Mouse (Mus musculus) heart, embryonic 14.5 days (tissue): ENCODE results near the gene Foxn2. TPM values are rescaled to one million over a fixed set of nuclear protein-coding genes. Genes with fewer than 3 reads are reported as not detected.

Experiments
- ATAC-seq: fragments of 200-750 bp; cut with Nextera tagmentation; 2 replicates; pipeline ENCODE4 v1.8.0; 2017; ENCODE audit warnings: low read depth, moderate TSS enrichment; ENCODE audit not compliant: insufficient number of reproducible peaks, insufficient read depth, low FRiP score
- H3K27ac ChIP-seq, 2 experiments: fragments of 200-500 bp in 1 of 2; fragments of 300-500 bp in 1 of 2; sonication (generic) in 1 of 2; replicated peaks in 1 of 2; 2 replicates each; pipeline ENCODE4 v1.5.1; 2012 to 2014; ENCODE audit warnings: low read depth in 2 of 2, low read length in 2 of 2, control low read depth in 1 of 2, mild to moderate bottlenecking in 1 of 2, mixed read lengths in 1 of 2; ENCODE audit not compliant: control insufficient read depth in 1 of 2, insufficient read depth in 1 of 2
- H3K27me3 ChIP-seq: fragments of 300-500 bp; sonication (generic); 2 replicates; pipeline ENCODE4 v1.6.1; 2014; ENCODE audit warnings: mild to moderate bottlenecking, low read length, control low read depth; ENCODE audit not compliant: control insufficient read depth, insufficient read depth
- H3K36me3 ChIP-seq: fragments of 300-500 bp; sonication (generic); 2 replicates; pipeline ENCODE4 v1.6.1; 2014; ENCODE audit warnings: mild to moderate bottlenecking, control low read depth, low read length, mixed read lengths; ENCODE audit not compliant: control insufficient read depth, insufficient read depth
- H3K4me1 ChIP-seq, 2 experiments: fragments of 200-500 bp in 1 of 2; fragments of 300-500 bp in 1 of 2; sonication (generic) in 1 of 2; 2 replicates each; pipeline ENCODE4 v1.6.1; 2012 to 2014; ENCODE audit warnings: low read length in 2 of 2, control low read depth in 1 of 2, mixed read lengths in 1 of 2; ENCODE audit not compliant: control insufficient read depth in 2 of 2, insufficient read depth in 2 of 2
- H3K4me2 ChIP-seq: fragments of 300-500 bp; sonication (generic); 2 replicates; pipeline ENCODE4 v1.6.1; 2014; ENCODE audit warnings: mild to moderate bottlenecking, low read length
- H3K4me3 ChIP-seq, 2 experiments: fragments of 200-500 bp in 1 of 2; fragments of 300-500 bp in 1 of 2; sonication (generic) in 1 of 2; 2 replicates each; pipeline ENCODE4 v1.5.1; 2012 to 2014; ENCODE audit warnings: low read length in 2 of 2, mild to moderate bottlenecking in 2 of 2, control low read depth in 1 of 2, low read depth in 1 of 2, moderate library complexity in 1 of 2; ENCODE audit not compliant: control insufficient read depth in 1 of 2, insufficient read depth in 1 of 2
- H3K9ac ChIP-seq: fragments of 300-500 bp; sonication (generic); 2 replicates; pipeline ENCODE4 v1.6.1; 2014; ENCODE audit warnings: mild to moderate bottlenecking, low read length
- H3K9me3 ChIP-seq: fragments of 300-500 bp; sonication (generic); 2 replicates; pipeline ENCODE4 v1.6.1; 2016; ENCODE audit warnings: low read length, control low read depth; ENCODE audit not compliant: control insufficient read depth
- WGBS: fragments of 180-500 bp; shearing (Covaris S2); extraction: QIAGEN DNeasy Blood & Tissue Kit; methylation state at CpG from one replicate; pipeline ENCODE4 v1.1.7; 2014; 5-methylcytosine and 5-hydroxymethylcytosine counted together
- polyA plus RNA-seq: library from polyadenylated mRNA; unstranded; fragments of >200 nt; fragmentation: Nextera tagmentation; extraction: Ambion mirVana; gene quantifications from 2 replicates; pipeline ENCODE4 v1.2.1, GENCODE M21; 2014

Gene Foxn2
- polyA plus RNA-seq, 1 experiment from 2014 or later, result 7.3 TPM

GRCm38 (mm10) chr17:88494121-88494771, 53.7 kb downstream of the Foxn2 start:
- Histone ChIP-seq H3K9me3 (no peaks in the 10 kb centered on the region), H3K27ac (no peak overlapping the region), H3K27me3 (no peaks in the 10 kb centered on the region), H3K4me2 (peak overlapping the region; percentile 21; the same call in 1 of the 2 replicates), H3K9ac (no peak overlapping the region), H3K4me3 (no peak overlapping the region), H3K36me3 (peaks cover 10% of the 10 kb centered on the region), H3K4me1 (peaks cover 6 to 10% of the 10 kb centered on the region in 2 experiments; a peak in 2 of 4 replicates)
- no peak for ATAC-seq
- WGBS, result 43% methylated on average over 14 of the region's 14 CpGs

- no peak overlapping the region for H3K27ac ChIP-seq
- ATAC-seq, result no peak
- H3K36me3 ChIP-seq, result peaks cover 10% of the 10 kb centered on the region
- H3K9me3 ChIP-seq, result no peaks in the 10 kb centered on the region
- H3K27me3 ChIP-seq, result no peaks in the 10 kb centered on the region
- no peak overlapping the region for H3K4me3 ChIP-seq
- H3K9ac ChIP-seq, result no peak overlapping the region
- 0 out of 2 replicates have a peak overlapping the region, but pooled peaks have one; percentile 20 for H3K4me2 ChIP-seq
- 75% methylated on average over 10 of the region's 10 CpGs for WGBS
- H3K4me1 ChIP-seq, result peaks cover 6 to 10% of the 10 kb centered on the region in 2 experiments; a peak in 2 of 4 replicates
Observed at GRCm38 (mm10) chr17:88494772-88495132, 54.2 kb downstream of the Foxn2 start.

DNA sequence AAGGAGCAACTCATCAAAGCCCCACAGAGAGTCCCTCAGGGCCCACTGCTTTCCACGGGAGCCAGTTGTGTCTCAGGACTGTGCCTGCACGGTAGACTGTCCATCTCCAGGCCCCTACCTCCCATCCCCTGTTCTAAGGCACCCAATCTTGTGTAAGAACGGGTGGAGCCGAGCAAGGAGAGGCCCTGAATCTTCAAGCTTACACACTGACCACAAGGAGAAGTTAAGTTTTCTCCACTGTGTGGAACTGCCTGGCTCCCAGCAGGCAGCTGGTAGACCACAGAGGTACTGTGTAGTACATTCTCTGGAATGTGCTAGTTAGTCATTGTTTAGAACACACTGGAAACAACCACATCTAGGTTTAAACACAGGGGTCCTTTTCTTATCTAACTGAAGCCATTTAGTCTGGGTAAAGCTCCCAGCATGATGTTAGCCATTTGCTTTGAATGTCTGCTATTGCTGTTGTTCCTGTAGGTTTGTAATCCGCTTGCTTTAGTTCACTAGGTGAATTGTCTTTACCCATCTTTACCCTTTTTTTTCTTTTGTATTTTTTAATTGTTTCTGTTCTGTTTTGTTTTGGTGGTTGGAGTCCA, 57.7 kb downstream of the Foxn2 start:
- 83% methylated on average over 5 of the region's 5 CpGs for WGBS
- H3K27ac ChIP-seq, result no peak overlapping the region
- H3K27me3 ChIP-seq, result no peaks in the 10 kb centered on the region
- H3K4me3 ChIP-seq, result no peak overlapping the region
- no peak overlapping the region for H3K4me2 ChIP-seq
- no peak for ATAC-seq
- peaks cover 6 to 10% of the 10 kb centered on the region in 2 experiments; a peak in 2 of 4 replicates for H3K4me1 ChIP-seq
- H3K36me3 ChIP-seq, result no peaks in the 10 kb centered on the region
- H3K9me3 ChIP-seq, result no peaks in the 10 kb centered on the region
- no peak overlapping the region for H3K9ac ChIP-seq

DNA sequence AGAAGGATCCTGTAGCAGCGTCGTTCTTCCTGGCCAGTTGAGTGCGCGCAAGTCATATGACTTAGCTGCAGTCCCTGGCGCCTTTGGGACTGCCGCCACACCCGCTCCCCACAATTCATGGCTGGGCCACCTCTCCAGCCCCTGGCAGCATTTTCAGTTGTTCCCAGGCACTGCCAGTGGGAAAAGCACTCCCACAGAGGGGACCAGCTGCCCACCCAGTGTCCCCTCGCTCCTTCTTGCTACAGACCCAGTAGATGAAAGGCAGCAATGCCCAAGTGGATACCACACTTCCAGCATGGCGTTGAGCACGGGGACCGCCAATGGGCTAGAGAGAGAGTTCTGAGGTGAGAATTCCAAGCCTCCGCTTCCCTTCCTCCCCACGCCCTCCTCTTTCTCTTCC, 63.5 kb downstream of the Foxn2 start:
- Histone ChIP-seq H3K9ac (no peak overlapping the region), H3K9me3 (no peaks in the 10 kb centered on the region), H3K4me3 (no peak overlapping the region), H3K27me3 (no peaks in the 10 kb centered on the region), H3K4me1 (peaks cover 5 to 7% of the 10 kb centered on the region in 2 experiments; a peak in 3 of 4 replicates), H3K27ac (no peak overlapping the region), H3K4me2 (no peak overlapping the region), H3K36me3 (no peaks in the 10 kb centered on the region)
- ATAC-seq, result no peak
- 89% methylated on average over 13 of the region's 13 CpGs for WGBS

DNA sequence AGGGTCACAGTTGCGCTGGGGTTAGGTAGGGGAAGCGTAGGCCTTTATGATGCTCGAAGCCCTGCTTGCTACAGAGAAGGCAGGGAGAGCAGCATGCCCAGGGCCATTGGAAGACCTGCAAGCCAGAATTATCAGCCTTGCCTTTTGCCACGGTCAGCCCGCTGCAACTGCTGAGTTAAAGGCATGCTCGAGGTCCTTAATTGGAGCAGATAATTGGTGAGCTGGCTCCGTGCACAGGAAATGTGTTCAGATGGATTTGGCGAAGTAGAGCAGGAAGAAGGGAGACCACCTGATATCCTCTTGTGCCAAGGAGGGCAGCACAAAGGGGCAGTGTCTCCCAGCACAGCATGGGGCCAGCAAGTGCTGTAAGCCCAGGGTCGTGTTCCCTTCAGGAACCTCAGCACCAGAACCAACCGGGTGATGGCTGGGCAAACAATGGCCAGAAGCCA, 64.8 kb downstream of the Foxn2 start:
- no peak overlapping the region for H3K4me3 ChIP-seq
- no peak for ATAC-seq
- WGBS, result 41% methylated on average over 10 of the region's 10 CpGs
- no peak overlapping the region for H3K9ac ChIP-seq
- H3K9me3 ChIP-seq, result no peaks in the 10 kb centered on the region
- H3K27me3 ChIP-seq, result no peaks in the 10 kb centered on the region
- peaks cover 5 to 8% of the 10 kb centered on the region in 2 experiments; a peak in 3 of 4 replicates for H3K4me1 ChIP-seq
- H3K36me3 ChIP-seq, result no peaks in the 10 kb centered on the region
- no peak overlapping the region for H3K4me2 ChIP-seq
- no peak overlapping the region for H3K27ac ChIP-seq

GRCm38 (mm10) chr17:88505941-88506340, 65.4 kb downstream of the Foxn2 start:
- H3K4me3 ChIP-seq, result no peak overlapping the region
- no peak overlapping the region for H3K9ac ChIP-seq
- no peak overlapping the region for H3K27ac ChIP-seq
- no peak for ATAC-seq
- WGBS, result 94% methylated on average over 15 of the region's 15 CpGs
- H3K4me2 ChIP-seq, result no peak overlapping the region
- H3K4me1 ChIP-seq, result peaks cover 5 to 8% of the 10 kb centered on the region in 2 experiments; a peak in 3 of 4 replicates
- no peaks in the 10 kb centered on the region for H3K36me3 ChIP-seq
- no peaks in the 10 kb centered on the region for H3K9me3 ChIP-seq
- no peaks in the 10 kb centered on the region for H3K27me3 ChIP-seq

DNA sequence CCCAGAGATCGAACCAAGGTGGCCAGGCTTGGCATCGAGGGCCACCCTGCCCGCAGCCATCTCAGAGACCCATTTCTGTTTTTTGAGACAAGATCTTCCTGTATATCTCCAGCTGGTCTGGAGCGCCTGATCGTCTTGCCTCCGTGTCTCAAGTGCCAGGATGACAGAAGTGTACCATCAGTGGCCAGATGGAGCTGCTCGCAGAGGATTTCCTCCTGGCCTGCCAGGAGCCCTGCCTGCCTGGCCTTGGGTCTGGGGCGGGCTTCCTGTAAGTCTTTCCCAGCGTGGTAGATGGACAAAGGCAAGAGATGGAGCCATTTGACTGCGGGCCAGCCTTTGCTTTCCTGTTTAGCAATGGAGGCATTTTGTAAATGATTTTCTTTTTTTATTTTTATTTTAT, 66.9 kb downstream of the Foxn2 start:
- H3K36me3 ChIP-seq, result no peaks in the 10 kb centered on the region
- no peak overlapping the region for H3K4me3 ChIP-seq
- no peak overlapping the region for H3K4me2 ChIP-seq
- no peaks in the 10 kb centered on the region for H3K27me3 ChIP-seq
- no peak overlapping the region for H3K9ac ChIP-seq
- no peak overlapping the region for H3K27ac ChIP-seq
- H3K4me1 ChIP-seq, result peaks cover 5 to 8% of the 10 kb centered on the region in 2 experiments; a peak in 3 of 4 replicates
- no peak for ATAC-seq
- WGBS, result 79% methylated on average over 10 of the region's 10 CpGs
- H3K9me3 ChIP-seq, result no peaks in the 10 kb centered on the region
